Mouse (Mus musculus) kidney, adult 8-10 months (tissue): Measurements from ENCODE around the gene Pik3cg.
"Not testable (repeated sequence)": the region's sequence is repeated elsewhere in the genome, so short reads cannot be mapped to it uniquely, and the experiment has no call there.

Experiments
- DNase-seq, 2 experiments: peaks; one replicate each; pipeline ENCODE4 v3.0.0; 2022

The Pik3cg gene

GRCm38 (mm10) chr12:32207948-32208891 lies at the start of gene Pik3cg:
Gene Pik3cg, minus strand, starts transcription at chr12:32208659.
- DNase-seq: peak in 1 of 2 experiments; percentile 11

- no peak for DNase-seq
These were observed 40.0 kb upstream of the Pik3cg start for GRCm38 (mm10) chr12:32248483-32248882.

GRCm38 (mm10) chr12:32245566-32246233 lies 37.2 kb upstream of the Pik3cg start:
- peak; percentile 8 to 42 for DNase-seq

- no peak for DNase-seq
These were observed 35.1 kb upstream of the Pik3cg start for GRCm38 (mm10) chr12:32243586-32243985.

- DNase-seq: not testable (repeated sequence)
These were observed 30.7 kb upstream of the Pik3cg start for GRCm38 (mm10) chr12:32239134-32239533.

- no peak for DNase-seq
These were observed 30.0 kb upstream of the Pik3cg start for GRCm38 (mm10) chr12:32238433-32238832.

GRCm38 (mm10) chr12:32237839-32238238 lies 29.4 kb upstream of the Pik3cg start:
- DNase-seq: no peak

- DNase-seq: no peak
These were observed 28.7 kb upstream of the Pik3cg start for GRCm38 (mm10) chr12:32237139-32237538.

- DNase-seq: no peak
These were observed 28.0 kb upstream of the Pik3cg start for GRCm38 (mm10) chr12:32236450-32236849.

GRCm38 (mm10) chr12:32233871-32234270 lies 25.4 kb upstream of the Pik3cg start:
- DNase-seq: no peak

- no peak for DNase-seq
These were observed 22.9 kb upstream of the Pik3cg start for GRCm38 (mm10) chr12:32231398-32231797.

- DNase-seq: no peak
These were observed 15.2 kb upstream of the Pik3cg start for GRCm38 (mm10) chr12:32223629-32224028.

- no peak for DNase-seq
These were observed 14.4 kb upstream of the Pik3cg start for GRCm38 (mm10) chr12:32222758-32223385.

GRCm38 (mm10) chr12:32220387-32220786 lies 11.9 kb upstream of the Pik3cg start:
- DNase-seq: no peak

- DNase-seq: no peak
These were observed 6.7 kb upstream of the Pik3cg start for GRCm38 (mm10) chr12:32215143-32215542.

GRCm38 (mm10) chr12:32212702-32213101 lies 4.2 kb upstream of the Pik3cg start:
- DNase-seq: no peak

GRCm38 (mm10) chr12:32212156-32212555 lies 3.7 kb upstream of the Pik3cg start:
- DNase-seq: no peak

GRCm38 (mm10) chr12:32211257-32211656 lies 2.8 kb upstream of the Pik3cg start:
- no peak for DNase-seq

- no peak for DNase-seq
These were observed 492 bp upstream of the Pik3cg start for GRCm38 (mm10) chr12:32208951-32209350.

GRCm38 (mm10) chr12:32207141-32207540 lies 1.3 kb downstream of the Pik3cg start:
- DNase-seq: no peak

- no peak for DNase-seq
These were observed 4.8 kb downstream of the Pik3cg start for GRCm38 (mm10) chr12:32203695-32204094.

GRCm38 (mm10) chr12:32202583-32202982 lies 5.9 kb downstream of the Pik3cg start:
- no peak for DNase-seq

- no peak for DNase-seq
These were observed 6.5 kb downstream of the Pik3cg start for GRCm38 (mm10) chr12:32201932-32202331.
